Mouse (Mus musculus) lung, embryonic 14.5 days (tissue): ENCODE results near the gene Ano6. TPM values are rescaled to one million over a fixed set of nuclear protein-coding genes. Genes with fewer than 3 reads are reported as not detected.
A peak's percentile ranks its signal among the peaks of the same experiment; 100 is the strongest.

Experiments used
- ATAC-seq: fragments of 200-750 bp; cut with Nextera tagmentation; 2 replicates; pipeline ENCODE4 v1.8.0; 2017; ENCODE audit warnings: mild to moderate bottlenecking, moderate TSS enrichment, moderate library complexity; ENCODE audit not compliant: insufficient read depth
- DNase-seq: peaks from one replicate; pipeline ENCODE4 v3.0.0-alpha.2; 2015
- H3K27ac ChIP-seq: fragments of 300-500 bp; sonication (generic); 2 replicates; pipeline ENCODE4 v1.5.1; 2014; ENCODE audit warnings: low read depth, mild to moderate bottlenecking, moderate library complexity
- H3K27me3 ChIP-seq: fragments of 300-500 bp; sonication (generic); 2 replicates; pipeline ENCODE4 v1.6.1; 2014; ENCODE audit warnings: low read length, control low read depth; ENCODE audit not compliant: insufficient read depth
- H3K36me3 ChIP-seq: fragments of 300-500 bp; sonication (generic); 2 replicates; pipeline ENCODE4 v1.6.1; 2014; ENCODE audit warnings: control low read depth; ENCODE audit not compliant: insufficient read depth
- H3K4me1 ChIP-seq: fragments of 300-500 bp; sonication (generic); 2 replicates; pipeline ENCODE4 v1.6.1; 2014; ENCODE audit warnings: antibody characterized with exemption, control low read depth; ENCODE audit not compliant: insufficient read depth
- H3K4me2 ChIP-seq: fragments of 300-500 bp; sonication (generic); 2 replicates; pipeline ENCODE4 v1.6.1; 2014; ENCODE audit warnings: mild to moderate bottlenecking
- H3K4me3 ChIP-seq: fragments of 300-500 bp; sonication (generic); 2 replicates; pipeline ENCODE4 v1.5.1; 2014; ENCODE audit warnings: low read depth, low read length
- H3K9ac ChIP-seq: fragments of 300-500 bp; sonication (generic); 2 replicates; pipeline ENCODE4 v1.6.1; 2014
- H3K9me3 ChIP-seq: fragments of 300-500 bp; sonication (generic); 2 replicates; pipeline ENCODE4 v1.6.1; 2016; ENCODE audit warnings: low read depth, low read length, control low read depth
- CTCF ChIP-seq: IDR thresholded peaks from 2 replicates; pipeline ENCODE4 v1.5.1; 2016; ENCODE audit warnings: antibody characterized with exemption, low read depth
- WGBS: fragments of 180-500 bp; shearing (Covaris S2); extraction: QIAGEN DNeasy Blood & Tissue Kit; methylation state at CpG from one replicate; pipeline ENCODE4 v1.1.7; 2014; 5-methylcytosine and 5-hydroxymethylcytosine counted together
- polyA plus RNA-seq: library from polyadenylated mRNA; unstranded; fragments of >200 nt; fragmentation: Nextera tagmentation; extraction: Ambion mirVana; gene quantifications from 2 replicates; pipeline ENCODE4 v1.2.1, GENCODE M21; 2014

Gene Ano6
- polyA plus RNA-seq, 1 experiment from 2014 or later = 54.7 TPM

- Histone ChIP-seq H3K4me3 (no peak overlapping the region), H3K9ac (no peak overlapping the region), H3K9me3 (no peaks in the 10 kb centered on the region), H3K36me3 (peaks cover 43% of the 10 kb centered on the region), H3K27me3 (no peaks in the 10 kb centered on the region), H3K4me2 (no peak overlapping the region), H3K4me1 (no peaks in the 10 kb centered on the region), H3K27ac (no peak overlapping the region)
- 96% methylated on average over 2 of the region's 2 CpGs for WGBS
- no peak for ATAC-seq
- DNase-seq = no peak
- TF ChIP-seq CTCF = no peak
Measured at GRCm38 (mm10) chr15:95966979-95967378, 176.3 kb downstream of the Ano6 start.

GRCm38 (mm10) chr15:95967516-95968196 is 177.0 kb downstream of the Ano6 start:
- Histone ChIP-seq H3K27me3 (no peaks in the 10 kb centered on the region), H3K27ac (no peak overlapping the region), H3K4me1 (no peaks in the 10 kb centered on the region), H3K9ac (no peak overlapping the region), H3K9me3 (no peaks in the 10 kb centered on the region), H3K36me3 (peaks cover 42% of the 10 kb centered on the region), H3K4me3 (no peak overlapping the region), H3K4me2 (no peak overlapping the region)
- DNase-seq (no peak), ATAC-seq (no peak)
- WGBS = 80% methylated on average over 16 of the region's 16 CpGs
- TF ChIP-seq CTCF = no peak

- H3K36me3 ChIP-seq = peaks cover 51% of the 10 kb centered on the region
- ATAC-seq = no peak
- no peaks in the 10 kb centered on the region for H3K27me3 ChIP-seq
- no peak for DNase-seq
- no peaks in the 10 kb centered on the region for H3K9me3 ChIP-seq
- H3K27ac ChIP-seq = no peak overlapping the region
- no peaks in the 10 kb centered on the region for H3K4me1 ChIP-seq
- no peak for TF ChIP-seq CTCF
- no peak overlapping the region for H3K9ac ChIP-seq
- no peak overlapping the region for H3K4me2 ChIP-seq
- WGBS = 70% methylated on average over 6 of the region's 6 CpGs
- no peak overlapping the region for H3K4me3 ChIP-seq
Measured at GRCm38 (mm10) chr15:95969596-95969995, 179.0 kb downstream of the Ano6 start.

GRCm38 (mm10) chr15:95970176-95970575 is 179.5 kb downstream of the Ano6 start:
- Histone ChIP-seq H3K9me3 (no peaks in the 10 kb centered on the region), H3K27me3 (no peaks in the 10 kb centered on the region), H3K4me3 (no peak overlapping the region), H3K4me2 (no peak overlapping the region), H3K36me3 (peaks cover 54% of the 10 kb centered on the region), H3K27ac (no peak overlapping the region), H3K4me1 (no peaks in the 10 kb centered on the region), H3K9ac (no peak overlapping the region)
- WGBS = 92% methylated on average over 5 of the region's 5 CpGs
- TF ChIP-seq CTCF = no peak
- no peak for ATAC-seq
- no peak for DNase-seq

GRCm38 (mm10) chr15:95970691-95971090 is 180.0 kb downstream of the Ano6 start:
- Histone ChIP-seq H3K27me3 (no peaks in the 10 kb centered on the region), H3K4me2 (no peak overlapping the region), H3K9me3 (no peaks in the 10 kb centered on the region), H3K27ac (no peak overlapping the region), H3K4me3 (no peak overlapping the region), H3K4me1 (no peaks in the 10 kb centered on the region), H3K9ac (no peak overlapping the region), H3K36me3 (peaks cover 54% of the 10 kb centered on the region)
- ATAC-seq (no peak), DNase-seq (no peak)
- 83% methylated on average over 7 of the region's 7 CpGs for WGBS
- no peak for TF ChIP-seq CTCF

- Histone ChIP-seq H3K27ac (no peak overlapping the region), H3K4me1 (no peaks in the 10 kb centered on the region), H3K9ac (no peak overlapping the region), H3K27me3 (no peaks in the 10 kb centered on the region), H3K4me3 (no peak overlapping the region), H3K36me3 (peaks cover 54% of the 10 kb centered on the region), H3K9me3 (no peaks in the 10 kb centered on the region), H3K4me2 (no peak overlapping the region)
- WGBS = 93% methylated on average over 8 of the region's 8 CpGs
- no peak for ATAC-seq
- peak; percentile 37 for TF ChIP-seq CTCF
- DNase-seq = peak; percentile 15
Measured at GRCm38 (mm10) chr15:95971302-95971701, 180.7 kb downstream of the Ano6 start.

- DNase-seq (no peak), ATAC-seq (no peak)
- Histone ChIP-seq H3K9me3 (no peaks in the 10 kb centered on the region), H3K4me2 (no peak overlapping the region), H3K9ac (no peak overlapping the region), H3K4me3 (no peak overlapping the region), H3K4me1 (0 out of 2 replicates have a peak, but pooled peaks cover 4% of the 10 kb centered on the region), H3K27me3 (no peaks in the 10 kb centered on the region), H3K27ac (no peak overlapping the region), H3K36me3 (peaks cover 54% of the 10 kb centered on the region)
- 91% methylated on average over 15 of the region's 15 CpGs for WGBS
- TF ChIP-seq CTCF = no peak
Measured at GRCm38 (mm10) chr15:95972156-95972555, 181.5 kb downstream of the Ano6 start.

DNA sequence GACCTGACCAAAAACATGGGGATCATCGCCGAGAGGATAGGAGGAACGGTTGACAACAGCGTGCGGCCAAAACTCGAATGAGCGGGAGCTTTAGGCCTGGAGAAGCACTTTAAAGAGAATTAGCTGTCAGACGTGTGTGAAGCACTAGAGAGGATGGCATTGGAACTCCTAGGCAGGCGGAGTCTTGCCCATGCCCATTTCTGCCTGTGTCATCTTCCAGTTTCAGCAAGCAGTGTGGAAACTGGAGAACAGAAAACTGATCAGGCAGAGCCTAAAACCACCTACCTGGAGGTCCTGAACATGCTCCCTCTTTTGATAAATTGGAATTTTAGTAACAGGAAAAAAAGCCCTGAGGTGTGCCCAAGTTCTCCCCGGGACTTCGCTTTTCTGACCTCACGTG is 182.0 kb downstream of the Ano6 start:
- ATAC-seq = no peak
- H3K4me2 ChIP-seq = no peak overlapping the region
- 0 out of 2 replicates have a peak, but pooled peaks cover 4% of the 10 kb centered on the region for H3K4me1 ChIP-seq
- WGBS = 94% methylated on average over 12 of the region's 12 CpGs
- peaks cover 49% of the 10 kb centered on the region for H3K36me3 ChIP-seq
- no peaks in the 10 kb centered on the region for H3K27me3 ChIP-seq
- H3K4me3 ChIP-seq = no peak overlapping the region
- no peak overlapping the region for H3K27ac ChIP-seq
- no peak overlapping the region for H3K9ac ChIP-seq
- H3K9me3 ChIP-seq = no peaks in the 10 kb centered on the region
- no peak for TF ChIP-seq CTCF
- no peak for DNase-seq
